Mouse (Mus musculus): ENCODE data around the gene Galnt4. TPM values are rescaled to one million over a fixed set of nuclear protein-coding genes. Genes with fewer than 3 reads are reported as not detected.

Galnt4 gene
- polyA plus RNA-seq, 1 experiment from 2014 or later = 5.5 TPM

Other genes with a start within 250 kb of the Galnt4 start
- gene Atp2b1, start 193.8 kb upstream of the Galnt4 start, polyA plus RNA-seq (2015; fragmentation: Nextera tagmentation; extraction: Ambion mirVana) = 87.1 and 88.3 TPM in 2 replicates
- 7.2 and 10.6 TPM in 2 replicates for gene Poc1b, start 1.1 kb upstream of the Galnt4 start, polyA plus RNA-seq (2015; fragmentation: Nextera tagmentation; extraction: Ambion mirVana)
- not detected in 2 replicates for gene Phxr2, start 18.2 kb downstream of the Galnt4 start, polyA plus RNA-seq (2015; fragmentation: Nextera tagmentation; extraction: Ambion mirVana)
- 34.9 and 40.4 TPM in 2 replicates for gene Dusp6, start 155.1 kb downstream of the Galnt4 start, polyA plus RNA-seq (2015; fragmentation: Nextera tagmentation; extraction: Ambion mirVana)

All from heart, embryonic 15.5 days (tissue).